Mouse (Mus musculus) stomach, postnatal 0 days (tissue): ENCODE measurements around the gene Qpctl. TPM values are rescaled to one million over a fixed set of nuclear protein-coding genes. Genes with fewer than 3 reads are reported as not detected.

Experiments used
- ATAC-seq: fragments of 200-750 bp; cut with Nextera tagmentation; 2 replicates; pipeline ENCODE4 v1.8.0; 2017; ENCODE audit not compliant: low FRiP score, low TSS enrichment
- DNase-seq: peaks from one replicate; pipeline ENCODE4 v3.0.0-alpha.2; 2016; ENCODE audit warnings: low spot score
- H3K27ac ChIP-seq: fragments of 300-500 bp; sonication (generic); replicated peaks from 2 replicates; pipeline ENCODE4 v1.5.1; 2014; ENCODE audit warnings: mild to moderate bottlenecking, control low read depth
- H3K27me3 ChIP-seq: fragments of 300-500 bp; sonication (generic); 2 replicates; pipeline ENCODE4 v1.6.1; 2014; ENCODE audit warnings: low read length; ENCODE audit not compliant: control insufficient read depth, insufficient read depth
- H3K36me3 ChIP-seq: fragments of 300-500 bp; sonication (generic); 2 replicates; pipeline ENCODE4 v1.6.1; 2014; ENCODE audit warnings: low read length, mixed read lengths; ENCODE audit not compliant: control insufficient read depth, insufficient read depth
- H3K4me1 ChIP-seq: fragments of 300-500 bp; sonication (generic); replicated peaks from 2 replicates; pipeline ENCODE4 v1.6.1; 2014; ENCODE audit warnings: antibody characterized with exemption; ENCODE audit not compliant: control insufficient read depth, insufficient read depth
- H3K4me2 ChIP-seq: fragments of 300-500 bp; sonication (generic); replicated peaks from 2 replicates; pipeline ENCODE4 v1.6.1; 2014; ENCODE audit warnings: low read depth, mild to moderate bottlenecking, control low read depth, moderate library complexity
- H3K4me3 ChIP-seq: fragments of 300-500 bp; sonication (generic); 2 replicates; pipeline ENCODE4 v1.5.1; 2014; ENCODE audit warnings: low read depth, low read length, control low read depth
- H3K9ac ChIP-seq: fragments of 300-500 bp; sonication (generic); 2 replicates; pipeline ENCODE4 v1.6.1; 2014; ENCODE audit warnings: mild to moderate bottlenecking, low read length, control low read depth, mixed read lengths
- H3K9me3 ChIP-seq: fragments of 300-500 bp; sonication (generic); 2 replicates; pipeline ENCODE4 v1.6.1; 2016; ENCODE audit warnings: low read length; ENCODE audit not compliant: control insufficient read depth
- CTCF ChIP-seq: IDR thresholded peaks from 2 replicates; pipeline ENCODE4 v1.5.1; 2016; ENCODE audit warnings: antibody characterized with exemption, low read depth, mild to moderate bottlenecking, moderate library complexity
- EP300 ChIP-seq: optimal IDR thresholded peaks from 2 replicates; pipeline ENCODE3; 2016; ENCODE audit warnings: antibody characterized with exemption
- WGBS: fragments of 180-500 bp; shearing (Covaris S2); extraction: QIAGEN DNeasy Blood & Tissue Kit; methylation state at CpG from one replicate; pipeline ENCODE4 v1.1.7; 2014; 5-methylcytosine and 5-hydroxymethylcytosine counted together
- polyA plus RNA-seq: library from polyadenylated mRNA; unstranded; fragments of >200 nt; fragmentation: Nextera tagmentation; extraction: Ambion mirVana; gene quantifications from 2 replicates; pipeline ENCODE4 v1.2.1, GENCODE M21; 2015

Gene Qpctl
- polyA plus RNA-seq, 1 experiment from 2014 or later, result 11.8 TPM

DNA sequence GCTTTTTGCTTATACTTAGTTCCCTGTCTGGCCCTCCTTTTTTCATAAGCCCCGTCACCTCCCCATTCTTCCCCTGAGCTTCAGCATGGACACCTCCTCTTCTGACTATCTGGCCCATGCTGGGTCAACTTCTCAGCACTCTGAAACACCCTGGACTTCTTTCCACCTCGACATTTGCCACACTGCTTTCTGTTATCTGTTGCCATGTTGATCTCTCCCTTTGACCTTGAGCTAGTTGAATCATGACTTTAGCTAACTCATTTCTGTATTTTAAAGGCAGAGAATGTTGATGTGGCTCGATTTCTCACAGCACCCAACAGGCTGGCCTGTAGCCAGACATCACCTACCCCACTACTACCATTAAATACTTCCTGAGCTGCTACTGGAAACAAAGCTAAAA is 41.7 kb downstream of the Qpctl start:
- DNase-seq, result no peak
- 44% methylated on average over 3 of the region's 3 CpGs for WGBS
- no peak overlapping the region for H3K9ac ChIP-seq
- no peak for TF ChIP-seq EP300
- TF ChIP-seq CTCF, result no peak
- no peak overlapping the region for H3K4me3 ChIP-seq
- H3K4me1 ChIP-seq, result no peaks in the 10 kb centered on the region
- H3K27ac ChIP-seq, result no peak overlapping the region
- H3K27me3 ChIP-seq, result no peaks in the 10 kb centered on the region
- no peak overlapping the region for H3K4me2 ChIP-seq
- no peak for ATAC-seq
- H3K9me3 ChIP-seq, result no peaks in the 10 kb centered on the region
- no peaks in the 10 kb centered on the region for H3K36me3 ChIP-seq

GRCm38 (mm10) chr7:19104486-19104885 is 44.6 kb downstream of the Qpctl start:
- no peak for TF ChIP-seq CTCF
- H3K27ac ChIP-seq, result no peak overlapping the region
- no peak overlapping the region for H3K4me2 ChIP-seq
- no peak overlapping the region for H3K9ac ChIP-seq
- no peaks in the 10 kb centered on the region for H3K27me3 ChIP-seq
- no peaks in the 10 kb centered on the region for H3K36me3 ChIP-seq
- H3K4me1 ChIP-seq, result no peaks in the 10 kb centered on the region
- H3K9me3 ChIP-seq, result no peaks in the 10 kb centered on the region
- DNase-seq (no peak), ATAC-seq (no peak)
- H3K4me3 ChIP-seq, result no peak overlapping the region
- WGBS, result 77% methylated on average over 2 of the region's 2 CpGs

DNA sequence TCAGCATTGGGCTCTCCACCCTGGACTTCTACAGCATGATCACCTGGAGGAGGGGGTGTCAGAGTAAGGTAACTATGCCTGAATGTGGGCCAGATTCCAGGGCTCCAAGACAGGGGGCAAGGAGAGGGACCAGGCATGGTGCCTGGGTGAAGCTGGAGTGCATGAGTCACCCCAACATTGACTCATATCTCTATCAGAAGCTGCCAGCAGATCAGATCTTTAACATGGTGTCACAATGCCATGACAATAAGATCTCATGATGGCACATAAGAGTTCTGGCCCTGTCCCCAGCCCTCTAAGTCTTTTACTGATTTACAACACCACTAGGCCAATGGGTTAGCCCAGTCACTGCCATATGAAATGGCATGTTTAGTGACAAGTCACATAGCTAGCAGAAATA is 45.4 kb downstream of the Qpctl start:
- DNase-seq (no peak), ATAC-seq (no peak)
- no peaks in the 10 kb centered on the region for H3K9me3 ChIP-seq
- no peak for TF ChIP-seq CTCF
- H3K4me3 ChIP-seq, result no peak overlapping the region
- H3K27me3 ChIP-seq, result no peaks in the 10 kb centered on the region
- H3K9ac ChIP-seq, result no peak overlapping the region
- no peaks in the 10 kb centered on the region for H3K36me3 ChIP-seq
- no peaks in the 10 kb centered on the region for H3K4me1 ChIP-seq
- H3K4me2 ChIP-seq, result no peak overlapping the region
- H3K27ac ChIP-seq, result no peak overlapping the region

- Histone ChIP-seq H3K36me3 (peaks cover 5% of the 10 kb centered on the region; the same call in 1 of the 2 replicates), H3K4me2 (no peak overlapping the region), H3K27me3 (no peaks in the 10 kb centered on the region), H3K9ac (no peak overlapping the region), H3K9me3 (no peaks in the 10 kb centered on the region), H3K27ac (no peak overlapping the region), H3K4me1 (peaks cover 7% of the 10 kb centered on the region; the same call in 1 of the 2 replicates), H3K4me3 (no peak overlapping the region)
- TF ChIP-seq CTCF, result no peak
- no peak for TF ChIP-seq EP300
- WGBS, result 75% methylated on average over 1 of the region's 1 CpGs
- ATAC-seq (no peak), DNase-seq (no peak)
Observed at GRCm38 (mm10) chr7:19100290-19100689, 48.8 kb downstream of the Qpctl start.

- Histone ChIP-seq H3K4me3 (no peak overlapping the region), H3K9me3 (no peaks in the 10 kb centered on the region), H3K4me2 (no peak overlapping the region), H3K9ac (no peak overlapping the region), H3K27me3 (no peaks in the 10 kb centered on the region), H3K4me1 (peaks cover 7% of the 10 kb centered on the region; the same call in 1 of the 2 replicates), H3K36me3 (peaks cover 5% of the 10 kb centered on the region; the same call in 1 of the 2 replicates), H3K27ac (no peak overlapping the region)
- TF ChIP-seq EP300, result no peak
- no peak for TF ChIP-seq CTCF
- ATAC-seq (no peak), DNase-seq (no peak)
- 80% methylated on average over 7 of the region's 7 CpGs for WGBS
Observed at GRCm38 (mm10) chr7:19098811-19099210, 50.3 kb downstream of the Qpctl start.

- H3K27me3 ChIP-seq, result no peaks in the 10 kb centered on the region
- H3K4me2 ChIP-seq, result no peak overlapping the region
- H3K4me3 ChIP-seq, result no peak overlapping the region
- H3K36me3 ChIP-seq, result peaks cover 5% of the 10 kb centered on the region; the same call in 1 of the 2 replicates
- TF ChIP-seq EP300 (no peak), CTCF (no peak)
- H3K9ac ChIP-seq, result no peak overlapping the region
- H3K27ac ChIP-seq, result no peak overlapping the region
- peaks cover 7% of the 10 kb centered on the region; the same call in 1 of the 2 replicates for H3K4me1 ChIP-seq
- no peak for DNase-seq
- ATAC-seq, result no peak
- no peaks in the 10 kb centered on the region for H3K9me3 ChIP-seq
Observed at GRCm38 (mm10) chr7:19097863-19098262, 51.2 kb downstream of the Qpctl start.
